Mouse (Mus musculus) forebrain, embryonic 11.5 days (tissue): ENCODE data around the gene Nos1ap. TPM values are rescaled to one million over a fixed set of nuclear protein-coding genes. Genes with fewer than 3 reads are reported as not detected.

ENCODE experiments used
- ATAC-seq: fragments of 200-750 bp; cut with Nextera tagmentation; replicated peaks from 2 replicates; pipeline ENCODE4 v1.8.0; 2017; ENCODE audit warnings: moderate TSS enrichment; ENCODE audit not compliant: low FRiP score
- DNase-seq: peaks from one replicate; pipeline ENCODE4 v3.0.0-alpha.2; 2017; ENCODE audit warnings: low spot score
- H3K27ac ChIP-seq: fragments of 300-500 bp; sonication (generic); 2 replicates; pipeline ENCODE4 v1.5.1; 2014; ENCODE audit warnings: low read depth, low read length
- H3K27me3 ChIP-seq: fragments of 300-500 bp; sonication (generic); 2 replicates; pipeline ENCODE4 v1.6.1; 2014; ENCODE audit warnings: mild to moderate bottlenecking, low read length, mixed read lengths; ENCODE audit not compliant: control insufficient read depth, insufficient read depth
- H3K36me3 ChIP-seq: fragments of 300-500 bp; sonication (generic); 2 replicates; pipeline ENCODE4 v1.6.1; 2014; ENCODE audit warnings: mild to moderate bottlenecking, low read length, moderate library complexity, mixed read lengths; ENCODE audit not compliant: control insufficient read depth, insufficient read depth
- H3K4me1 ChIP-seq: fragments of 300-500 bp; sonication (generic); replicated peaks from 2 replicates; pipeline ENCODE4 v1.6.1; 2014; ENCODE audit warnings: low read length, mixed read lengths; ENCODE audit not compliant: control insufficient read depth, insufficient read depth
- H3K4me2 ChIP-seq: fragments of 300-500 bp; sonication (generic); 2 replicates; pipeline ENCODE4 v1.6.1; 2014; ENCODE audit warnings: low read depth, mild to moderate bottlenecking, low read length, moderate library complexity, mixed read lengths; ENCODE audit not compliant: severe bottlenecking
- H3K4me3 ChIP-seq: fragments of 300-500 bp; sonication (generic); 2 replicates; pipeline ENCODE4 v1.5.1; 2014; ENCODE audit warnings: low read depth, low read length
- H3K9ac ChIP-seq: fragments of 300-500 bp; sonication (generic); 2 replicates; pipeline ENCODE4 v1.6.1; 2014; ENCODE audit warnings: low read length
- H3K9me3 ChIP-seq: fragments of 300-500 bp; sonication (generic); 2 replicates; pipeline ENCODE4 v1.6.1; 2016; ENCODE audit warnings: low read length, mixed read lengths; ENCODE audit not compliant: control insufficient read depth
- WGBS: fragments of 180-500 bp; shearing (Covaris S2); extraction: QIAGEN DNeasy Blood & Tissue Kit; methylation state at CpG from one replicate; pipeline ENCODE4 v1.1.7; 2014; 5-methylcytosine and 5-hydroxymethylcytosine counted together
- polyA plus RNA-seq: library from polyadenylated mRNA; unstranded; fragments of >200 nt; fragmentation: Nextera tagmentation; extraction: Ambion mirVana; gene quantifications from 2 replicates; pipeline ENCODE4 v1.2.1, GENCODE M21; 2014

Gene Nos1ap
- polyA plus RNA-seq, 1 experiment from 2014 or later = 19.7 TPM

GRCm38 (mm10) chr1:170410402-170411191 lies 179.1 kb downstream of the Nos1ap start:
- DNase-seq (no peak), ATAC-seq (no peak)
- no peak overlapping the region for H3K4me2 ChIP-seq
- H3K4me3 ChIP-seq = no peak overlapping the region
- no peaks in the 10 kb centered on the region for H3K27me3 ChIP-seq
- H3K9me3 ChIP-seq = no peaks in the 10 kb centered on the region
- 87% methylated on average over 8 of the region's 8 CpGs for WGBS
- 0 out of 2 replicates have a peak overlapping the region, but pooled peaks have one; percentile 4 for H3K27ac ChIP-seq
- 0 out of 2 replicates have a peak, but pooled peaks cover 6% of the 10 kb centered on the region for H3K4me1 ChIP-seq
- H3K36me3 ChIP-seq = no peaks in the 10 kb centered on the region
- H3K9ac ChIP-seq = no peak overlapping the region

GRCm38 (mm10) chr1:170409091-170409490 lies 180.6 kb downstream of the Nos1ap start:
- Histone ChIP-seq H3K27ac (peak overlapping the region; percentile 41; the same call in 1 of the 2 replicates), H3K9me3 (no peaks in the 10 kb centered on the region), H3K36me3 (no peaks in the 10 kb centered on the region), H3K4me2 (no peak overlapping the region), H3K4me3 (no peak overlapping the region), H3K4me1 (0 out of 2 replicates have a peak, but pooled peaks cover 6% of the 10 kb centered on the region), H3K9ac (no peak overlapping the region), H3K27me3 (no peaks in the 10 kb centered on the region)
- DNase-seq = peak; percentile 74
- 36% methylated on average over 4 of the region's 4 CpGs for WGBS
- ATAC-seq = peak; percentile 70; the same call in 1 of the 2 replicates

- H3K27ac ChIP-seq = no peak overlapping the region
- no peak overlapping the region for H3K4me2 ChIP-seq
- 0 out of 2 replicates have a peak, but pooled peaks cover 6% of the 10 kb centered on the region for H3K4me1 ChIP-seq
- no peaks in the 10 kb centered on the region for H3K9me3 ChIP-seq
- no peaks in the 10 kb centered on the region for H3K27me3 ChIP-seq
- ATAC-seq (no peak), DNase-seq (no peak)
- WGBS = 87% methylated on average over 8 of the region's 8 CpGs
- no peak overlapping the region for H3K9ac ChIP-seq
- no peak overlapping the region for H3K4me3 ChIP-seq
- H3K36me3 ChIP-seq = no peaks in the 10 kb centered on the region
These were observed 182.7 kb downstream of the Nos1ap start for GRCm38 (mm10) chr1:170406921-170407320.

GRCm38 (mm10) chr1:170405152-170405551 lies 184.5 kb downstream of the Nos1ap start:
- H3K4me1 ChIP-seq = 0 out of 2 replicates have a peak, but pooled peaks cover 4% of the 10 kb centered on the region
- no peak overlapping the region for H3K27ac ChIP-seq
- H3K4me3 ChIP-seq = no peak overlapping the region
- ATAC-seq (no peak), DNase-seq (no peak)
- no peaks in the 10 kb centered on the region for H3K9me3 ChIP-seq
- no peak overlapping the region for H3K4me2 ChIP-seq
- H3K27me3 ChIP-seq = no peaks in the 10 kb centered on the region
- H3K36me3 ChIP-seq = no peaks in the 10 kb centered on the region
- 86% methylated on average over 2 of the region's 2 CpGs for WGBS
- no peak overlapping the region for H3K9ac ChIP-seq

- H3K27ac ChIP-seq = no peak overlapping the region
- H3K9ac ChIP-seq = no peak overlapping the region
- no peak for DNase-seq
- H3K4me1 ChIP-seq = no peaks in the 10 kb centered on the region
- no peaks in the 10 kb centered on the region for H3K27me3 ChIP-seq
- H3K36me3 ChIP-seq = no peaks in the 10 kb centered on the region
- H3K4me3 ChIP-seq = no peak overlapping the region
- no peak for ATAC-seq
- WGBS = 66% methylated on average over 4 of the region's 4 CpGs
- no peaks in the 10 kb centered on the region for H3K9me3 ChIP-seq
- no peak overlapping the region for H3K4me2 ChIP-seq
These were observed 187.0 kb downstream of the Nos1ap start for GRCm38 (mm10) chr1:170402682-170403081.

- H3K4me1 ChIP-seq = no peaks in the 10 kb centered on the region
- no peak overlapping the region for H3K27ac ChIP-seq
- H3K9ac ChIP-seq = no peak overlapping the region
- DNase-seq (no peak), ATAC-seq (no peak)
- no peaks in the 10 kb centered on the region for H3K9me3 ChIP-seq
- 96% methylated on average over 4 of the region's 4 CpGs for WGBS
- no peak overlapping the region for H3K4me3 ChIP-seq
- no peaks in the 10 kb centered on the region for H3K36me3 ChIP-seq
- H3K4me2 ChIP-seq = no peak overlapping the region
- no peaks in the 10 kb centered on the region for H3K27me3 ChIP-seq
These were observed 190.8 kb downstream of the Nos1ap start for GRCm38 (mm10) chr1:170398866-170399265.

GRCm38 (mm10) chr1:170395101-170395500 lies 194.6 kb downstream of the Nos1ap start:
- H3K9me3 ChIP-seq = no peaks in the 10 kb centered on the region
- WGBS = 86% methylated on average over 2 of the region's 2 CpGs
- H3K4me2 ChIP-seq = no peak overlapping the region
- H3K4me3 ChIP-seq = no peak overlapping the region
- DNase-seq = no peak
- H3K36me3 ChIP-seq = no peaks in the 10 kb centered on the region
- ATAC-seq = no peak
- H3K9ac ChIP-seq = no peak overlapping the region
- H3K4me1 ChIP-seq = no peaks in the 10 kb centered on the region
- no peaks in the 10 kb centered on the region for H3K27me3 ChIP-seq
- no peak overlapping the region for H3K27ac ChIP-seq

- H3K9ac ChIP-seq = no peak overlapping the region
- DNase-seq (no peak), ATAC-seq (no peak)
- no peak overlapping the region for H3K4me2 ChIP-seq
- no peak overlapping the region for H3K27ac ChIP-seq
- no peaks in the 10 kb centered on the region for H3K4me1 ChIP-seq
- no peaks in the 10 kb centered on the region for H3K36me3 ChIP-seq
- no peaks in the 10 kb centered on the region for H3K9me3 ChIP-seq
- H3K4me3 ChIP-seq = no peak overlapping the region
- 68% methylated on average over 1 of the region's 1 CpGs for WGBS
- no peaks in the 10 kb centered on the region for H3K27me3 ChIP-seq
These were observed 195.0 kb downstream of the Nos1ap start for GRCm38 (mm10) chr1:170394641-170395040.
